Mouse (Mus musculus) erythroblast, embryonic 14.5 days (primary cell): ENCODE data around the gene Iah1.

Experiments
- GATA1 ChIP-seq: IDR thresholded peaks from 2 replicates; pipeline ENCODE4 v1.6.1; 2012; ENCODE audit warnings: low read length, inconsistent platforms, mixed read lengths
- TAL1 ChIP-seq: IDR thresholded peaks from 3 replicates; pipeline ENCODE4 v1.6.1; 2012; ENCODE audit warnings: low read length, inconsistent platforms, mixed read lengths

GRCm38 (mm10) chr12:21369087-21369410, 52.9 kb downstream of the Iah1 start:
- no peak for TF ChIP-seq TAL1
- no peak for TF ChIP-seq GATA1
